8 mouse cellular contexts compared by ENCODE assay signal in the genomic region with DNA sequence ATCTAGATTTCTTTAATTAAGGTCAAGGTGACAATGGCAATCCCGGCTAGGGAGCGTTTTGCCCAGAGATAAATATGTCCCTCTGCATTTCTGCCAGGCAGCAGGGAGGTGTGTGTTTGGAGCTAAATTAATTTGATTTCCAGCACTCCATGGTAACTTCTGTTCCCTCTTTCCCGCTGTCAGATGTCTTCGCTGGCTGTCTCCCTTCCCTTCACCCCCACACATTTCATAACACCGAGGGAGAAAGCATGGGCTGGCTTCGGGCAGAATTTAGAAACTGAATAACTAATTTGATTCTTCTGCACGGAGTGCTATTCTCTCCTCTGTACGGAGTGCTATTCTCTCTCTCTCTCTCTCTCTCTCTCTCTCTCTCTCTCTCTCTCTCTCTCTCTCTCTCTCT. TPM values are rescaled to one million over a fixed set of nuclear protein-coding genes. Genes with fewer than 3 reads are reported as not detected.
DNase-seq lines count a peak whose midpoint lies in the region; ATAC-seq and TF ChIP-seq lines count a peak whose summit lies in the region.

No protein-coding gene starts in this region.

- TF ChIP-seq CTCF in kidney, postnatal 0 days (IDR thresholded peaks at IDR 0.05; ENCODE audit: low read depth): no peak
- no peak for TF ChIP-seq CTCF in liver, postnatal 0 days (IDR thresholded peaks at IDR 0.05; ENCODE audit: low read depth)

- WGBS in lung, embryonic 15.5 days: 28% methylated on average over 8 of the region's 8 CpGs
- WGBS in kidney, postnatal 0 days: 24% methylated on average over 8 of the region's 8 CpGs
- WGBS in liver, postnatal 0 days (ENCODE audit: insufficient replicate concordance): 43% methylated on average over 8 of the region's 8 CpGs
- 34% methylated on average over 8 of the region's 8 CpGs for WGBS in stomach, embryonic 14.5 days

- H3K27me3 ChIP-seq in lung, embryonic 15.5 days: no peaks in the 10 kb centered on the region
- no peaks in the 10 kb centered on the region for H3K27me3 ChIP-seq in kidney, postnatal 0 days (ENCODE audit: insufficient read depth, low read length)
- peaks cover 32% of the 10 kb centered on the region for H3K27me3 ChIP-seq in liver, postnatal 0 days (ENCODE audit: insufficient read depth, low read length)
- no peaks in the 10 kb centered on the region for H3K27me3 ChIP-seq in stomach, embryonic 14.5 days (ENCODE audit: control insufficient read depth, insufficient read depth, low read length)

- peak overlapping the region; percentile 49 for H3K4me3 ChIP-seq in lung, embryonic 15.5 days
- peak overlapping the region; percentile 54; the same call in 1 of the 2 replicates for H3K4me3 ChIP-seq in kidney, postnatal 0 days (replicated peaks; ENCODE audit: low read depth, low read length)
- no peak overlapping the region for H3K4me3 ChIP-seq in liver, postnatal 0 days (ENCODE audit: low read depth, low read length)
- no peak overlapping the region for H3K4me3 ChIP-seq in stomach, embryonic 14.5 days (ENCODE audit: low read depth, low read length)

- no peak overlapping the region for H3K27ac ChIP-seq in lung, embryonic 15.5 days
- no peak overlapping the region for H3K27ac ChIP-seq in kidney, postnatal 0 days
- no peak overlapping the region for H3K27ac ChIP-seq in liver, postnatal 0 days (ENCODE audit: low read depth)
- no peak overlapping the region for H3K27ac ChIP-seq in stomach, embryonic 14.5 days (ENCODE audit: low read length)

- H3K4me2 ChIP-seq in lung, embryonic 15.5 days: peak overlapping the region; percentile 76
- H3K4me2 ChIP-seq in kidney, postnatal 0 days (ENCODE audit: low read length): peak overlapping the region; percentile 86
- H3K4me2 ChIP-seq in liver, postnatal 0 days (ENCODE audit: low read depth, low read length): peak overlapping the region; percentile 83; the same call in 1 of the 2 replicates
- H3K4me2 ChIP-seq in stomach, embryonic 14.5 days (replicated peaks; ENCODE audit: low read depth, low read length): peak overlapping the region; percentile 96

- ATAC-seq in lung, embryonic 15.5 days (ENCODE audit: borderline replicate concordance, extremely low read depth, low FRiP score, low TSS enrichment): no peak
- no peak for ATAC-seq in kidney, postnatal 0 days (replicated peaks; ENCODE audit: low FRiP score, low read depth)
- no peak for ATAC-seq in liver, postnatal 0 days
- ATAC-seq in stomach, embryonic 14.5 days (ENCODE audit: insufficient number of reproducible peaks, insufficient read depth, low FRiP score, low read depth): no peak

- DNase-seq in lung, postnatal 14 days: no peak
- peak; percentile 45 to 65 for DNase-seq in frontal cortex, postnatal 10 days (ENCODE audit: low spot score in 2 of 2)
- DNase-seq in kidney, postnatal 0 days (ENCODE audit: low spot score): no peak
- DNase-seq in liver, postnatal 0 days: no peak
- DNase-seq in thymus, postnatal 4 days: no peak
- DNase-seq in thymus, postnatal 25 days: no peak

- no peaks in the 10 kb centered on the region for H3K9me3 ChIP-seq in lung, embryonic 15.5 days
- no peaks in the 10 kb centered on the region for H3K9me3 ChIP-seq in kidney, postnatal 0 days (replicated peaks; ENCODE audit: low read length)
- no peaks in the 10 kb centered on the region for H3K9me3 ChIP-seq in liver, postnatal 0 days (ENCODE audit: low read length)
- no peaks in the 10 kb centered on the region for H3K9me3 ChIP-seq in stomach, embryonic 14.5 days (ENCODE audit: control insufficient read depth, low read depth, low read length)

- TF ChIP-seq EP300 in liver, postnatal 0 days (IDR thresholded peaks at IDR 0.05; ENCODE audit: low read depth): no peak

- H3K4me1 ChIP-seq in lung, embryonic 15.5 days: peaks cover 4% of the 10 kb centered on the region; the same call in 1 of the 2 replicates
- no peaks in the 10 kb centered on the region for H3K4me1 ChIP-seq in kidney, postnatal 0 days (replicated peaks; ENCODE audit: insufficient read depth, low read length)
- H3K4me1 ChIP-seq in liver, postnatal 0 days (ENCODE audit: insufficient read depth): peaks cover 6% of the 10 kb centered on the region
- H3K4me1 ChIP-seq in stomach, embryonic 14.5 days (ENCODE audit: control insufficient read depth, insufficient read depth, low read length): 0 out of 2 replicates have a peak, but pooled peaks cover 3% of the 10 kb centered on the region

- H3K36me3 ChIP-seq in lung, embryonic 15.5 days: no peaks in the 10 kb centered on the region
- no peaks in the 10 kb centered on the region for H3K36me3 ChIP-seq in kidney, postnatal 0 days (ENCODE audit: insufficient read depth, low read length)
- no peaks in the 10 kb centered on the region for H3K36me3 ChIP-seq in liver, postnatal 0 days (replicated peaks; ENCODE audit: insufficient read depth, low read length)
- no peaks in the 10 kb centered on the region for H3K36me3 ChIP-seq in stomach, embryonic 14.5 days (ENCODE audit: control insufficient read depth, insufficient read depth, low read length)

- H3K9ac ChIP-seq in lung, embryonic 15.5 days: no peak overlapping the region
- H3K9ac ChIP-seq in kidney, postnatal 0 days (ENCODE audit: low read depth, low read length): no peak overlapping the region
- H3K9ac ChIP-seq in liver, postnatal 0 days (replicated peaks): no peak overlapping the region
- no peak overlapping the region for H3K9ac ChIP-seq in stomach, embryonic 14.5 days (replicated peaks; ENCODE audit: low read depth, low read length)

RNA-seq across cellular contexts. Expression of a gene that starts 0.6 kb away (rescaled TPM):
- polyA plus RNA-seq in lung, embryonic 15.5 days (2015; fragmentation: Nextera tagmentation; extraction: Ambion mirVana): 3.9 and 4.3 TPM in 2 replicates
- polyA plus RNA-seq in kidney, postnatal 0 days (2015; fragmentation: Nextera tagmentation; extraction: Ambion mirVana): 3.5 and 3.9 TPM in 2 replicates
- polyA plus RNA-seq in liver, postnatal 0 days (2015; fragmentation: Nextera tagmentation; extraction: Ambion mirVana): 0.30 and 0.45 TPM in 2 replicates
- 3.9 and 4.0 TPM in 2 replicates for polyA plus RNA-seq in stomach, embryonic 14.5 days (2014; fragmentation: Nextera tagmentation; extraction: Ambion mirVana)

RNA-seq across cellular contexts. Expression of a gene that starts 52.7 kb away (rescaled TPM):
- 2.8 and 3.3 TPM in 2 replicates for polyA plus RNA-seq in lung, embryonic 15.5 days (2015; fragmentation: Nextera tagmentation; extraction: Ambion mirVana)
- polyA plus RNA-seq in kidney, postnatal 0 days (2015; fragmentation: Nextera tagmentation; extraction: Ambion mirVana): 3.2 and 3.6 TPM in 2 replicates
- 0.86 and 1.2 TPM in 2 replicates for polyA plus RNA-seq in liver, postnatal 0 days (2015; fragmentation: Nextera tagmentation; extraction: Ambion mirVana)
- 1.6 and 2.5 TPM in 2 replicates for polyA plus RNA-seq in stomach, embryonic 14.5 days (2014; fragmentation: Nextera tagmentation; extraction: Ambion mirVana)

Comparison
In these comparisons a context has a peak if more than half of its experiments do, and no peak if none do; other contexts are left out.
1. H3K4me3 ChIP-seq: peak in lung, embryonic 15.5 days (single experiment) and kidney, postnatal 0 days (single experiment); none in liver, postnatal 0 days (single experiment) and stomach, embryonic 14.5 days (single experiment).
2. DNase-seq: peak in frontal cortex, postnatal 10 days (2 of 2); none in lung, postnatal 14 days (single experiment), kidney, postnatal 0 days (single experiment), liver, postnatal 0 days (single experiment), thymus, postnatal 4 days (single experiment) and thymus, postnatal 25 days (single experiment).
3. Peak in every context shown above with its lines, with median percentiles within 50 percentile points of each other: H3K4me2 ChIP-seq.